Mouse (Mus musculus): ENCODE measurements around the gene Lrrc9. TPM values are rescaled to one million over a fixed set of nuclear protein-coding genes. Genes with fewer than 3 reads are reported as not detected.

Lrrc9 gene
- total RNA-seq, 2 experiments from 2014 or later = not detected

GRCm38 (mm10) chr12:72538571-72538970 lies 96.9 kb downstream of the Lrrc9 start:
- ATAC-seq (replicated peaks; ENCODE audit: low FRiP score, poor library complexity, severe bottlenecking) = no peak

DNA sequence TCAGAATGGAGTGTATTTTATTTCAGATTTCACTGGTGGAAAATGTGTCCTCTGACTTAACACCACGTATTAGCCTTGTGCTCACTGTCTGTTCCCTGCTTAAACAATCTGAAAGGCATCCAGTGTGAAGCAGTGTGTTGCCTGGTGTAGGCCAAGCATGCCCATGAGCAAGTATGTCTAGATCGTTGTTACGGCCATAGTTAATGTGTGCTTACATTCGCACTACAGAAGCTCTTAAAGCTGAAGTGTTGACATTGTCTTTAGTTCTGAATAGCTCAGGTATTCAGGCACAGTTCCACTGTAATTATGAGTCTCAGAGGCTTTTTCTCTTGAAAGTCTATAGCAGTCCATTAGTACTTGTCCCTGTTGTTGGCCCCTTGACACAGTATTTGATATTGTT lies 112.7 kb downstream of the Lrrc9 start:
- no peak for ATAC-seq (replicated peaks; ENCODE audit: low FRiP score, poor library complexity, severe bottlenecking)

GRCm38 (mm10) chr12:72564281-72564795 lies 122.7 kb downstream of the Lrrc9 start:
- no peak for ATAC-seq (replicated peaks; ENCODE audit: low FRiP score, poor library complexity, severe bottlenecking)

Other genes starting within 250 kb of the Lrrc9 start
- gene Rtn1, start 32.8 kb upstream of the Lrrc9 start, total RNA-seq (2015; ENCODE audit: low replicate concordance) = 1.3 TPM in 1 of 2 replicates, not detected in the other
- not detected in 2 replicates for gene Rtn1, start 32.8 kb upstream of the Lrrc9 start, total RNA-seq (2017; ENCODE audit: low replicate concordance)
- 0.36 TPM in 1 of 2 replicates, not detected in the other for gene Pcnx4, start 94.5 kb downstream of the Lrrc9 start, total RNA-seq (2015; ENCODE audit: low replicate concordance)
- 0.26 and 0.53 TPM in 2 replicates for gene Pcnx4, start 94.5 kb downstream of the Lrrc9 start, total RNA-seq (2017; ENCODE audit: low replicate concordance)
- not detected in 2 replicates for gene Gm4756, start 207.8 kb downstream of the Lrrc9 start, total RNA-seq (2015; ENCODE audit: low replicate concordance)
- not detected in 2 replicates for gene Gm4756, start 207.8 kb downstream of the Lrrc9 start, total RNA-seq (2017; ENCODE audit: low replicate concordance)
- 10.5 and 15.1 TPM in 2 replicates for gene Dhrs7, start 223.0 kb downstream of the Lrrc9 start, total RNA-seq (2015; ENCODE audit: low replicate concordance)
- 8.8 and 23.2 TPM in 2 replicates for gene Dhrs7, start 223.0 kb downstream of the Lrrc9 start, total RNA-seq (2017; ENCODE audit: low replicate concordance)

Measured in erythroid progenitor cell, adult 5-6 weeks (primary cell).